ENCODE assay signal across 25 mouse cellular contexts in the genomic region with DNA sequence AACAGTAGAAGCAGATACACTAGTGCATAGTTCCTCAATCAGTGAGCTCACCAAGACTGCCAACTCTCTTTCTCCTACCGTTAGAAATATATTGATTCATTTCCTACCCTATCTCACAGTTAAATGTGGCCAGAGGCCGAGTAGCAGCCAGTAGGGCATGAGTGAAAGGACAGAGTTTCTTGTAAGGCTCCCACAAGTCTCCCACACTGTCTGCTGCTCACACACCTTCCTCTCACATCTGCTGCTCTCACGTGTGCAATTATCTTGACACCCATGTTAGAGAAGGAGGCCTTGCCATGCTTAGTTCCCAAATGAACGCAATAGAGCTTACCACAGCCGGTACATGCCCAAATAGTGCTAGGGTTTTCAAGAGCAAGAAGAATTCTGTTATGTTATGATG.
A peak's percentile ranks its signal among the peaks of the same experiment; 100 is the strongest.
DNase-seq lines count a peak whose midpoint lies in the region; ATAC-seq and TF ChIP-seq lines count a peak whose summit lies in the region.
"Had no signal": no experiment of that assay in that cellular context is flagged by ENCODE, and none has a peak within 500 bp of the region (broad histone marks: within the 10 kb centered on the region; RNA-seq: fewer than 3 reads in every experiment).

No protein-coding gene starts in this region.

- no peak overlapping the region for H3K27ac ChIP-seq in cerebellum, adult 2 months (ENCODE audit: insufficient read depth, low read length)
- H3K27ac ChIP-seq: embryonic facial prominence, embryonic 13.5 days; embryonic facial prominence, embryonic 15.5 days; forebrain, embryonic 10.5 days; forebrain, embryonic 12.5 days had no signal

- peak overlapping the region; percentile 55 for H3K4me3 ChIP-seq in megakaryocyte, embryonic 14.5 days (replicated peaks)
- H3K4me3 ChIP-seq in cerebellum, adult 2 months (replicated peaks; ENCODE audit: insufficient read depth, low read depth, low read length), result no peak overlapping the region
- H3K4me3 ChIP-seq: embryonic facial prominence, embryonic 13.5 days; embryonic facial prominence, embryonic 15.5 days; erythroblast, embryonic 14.5 days; forebrain, embryonic 10.5 days; forebrain, embryonic 12.5 days had no signal

- H3K4me1 ChIP-seq in megakaryocyte, embryonic 14.5 days, result peaks cover 93% of the 10 kb centered on the region
- peaks cover 3% of the 10 kb centered on the region; the same call in 1 of the 2 replicates for H3K4me1 ChIP-seq in cerebellum, adult 2 months (ENCODE audit: control insufficient read depth, insufficient read depth, low read length)
- H3K4me1 ChIP-seq: embryonic facial prominence, embryonic 13.5 days; embryonic facial prominence, embryonic 15.5 days; forebrain, embryonic 10.5 days; forebrain, embryonic 12.5 days had no signal

- no peaks in the 10 kb centered on the region for H3K9me3 ChIP-seq in megakaryocyte, embryonic 14.5 days
- H3K9me3 ChIP-seq: embryonic facial prominence, embryonic 13.5 days; embryonic facial prominence, embryonic 15.5 days; forebrain, embryonic 10.5 days; forebrain, embryonic 12.5 days; G1E had no signal

- no peak for TF ChIP-seq POLR2A in cerebellum, adult 2 months (IDR thresholded peaks at IDR 0.05; ENCODE audit: borderline replicate concordance, insufficient read depth, low read length)

- peaks cover 55% of the 10 kb centered on the region for H3K36me3 ChIP-seq in megakaryocyte, embryonic 14.5 days (replicated peaks; ENCODE audit: low read length)
- H3K36me3 ChIP-seq: embryonic facial prominence, embryonic 13.5 days; embryonic facial prominence, embryonic 15.5 days; forebrain, embryonic 10.5 days; forebrain, embryonic 12.5 days; G1E had no signal

- no peaks in the 10 kb centered on the region for H3K27me3 ChIP-seq in megakaryocyte, embryonic 14.5 days (replicated peaks)
- H3K27me3 ChIP-seq in cerebellum, adult 2 months (ENCODE audit: control insufficient read depth, insufficient read depth, low read length), result no peaks in the 10 kb centered on the region
- H3K27me3 ChIP-seq: CH12.LX; embryonic facial prominence, embryonic 13.5 days; embryonic facial prominence, embryonic 15.5 days; forebrain, embryonic 12.5 days; Patski had no signal

- DNase-seq in heart, adult 11 months, result peak; percentile 60
- DNase-seq in heart, postnatal 10 days, result no peak
- DNase-seq in cerebellum, adult 2 months, result no peak
- DNase-seq: adrenal gland, adult 8-10 months; adrenal gland, postnatal 14 days; adrenal gland, postnatal 36 days; B cell, adult 2 months; cerebellum, adult 11-12 months; cerebellum, adult 8-10 months; cerebellum, adult 9-11 months; cerebellum, postnatal 14 days; cerebellum, postnatal 36 days; embryo, embryonic 11 days had no signal

- intact Hi-C loops in heart, postnatal 10 days (cut with DNase I), result no loop called here

- no peak for ATAC-seq in megakaryocyte, adult 5-6 weeks (ENCODE audit: poor library complexity, severe bottlenecking)
- ATAC-seq: forebrain, embryonic 14.5 days; forebrain, embryonic 16.5 days; Patski had no signal

- WGBS in cerebellum, adult 2 months, result 83% methylated on average over 5 of the region's 5 CpGs

- no peak for TF ChIP-seq CTCF in cerebellum, adult 2 months (IDR thresholded peaks at IDR 0.05; ENCODE audit: borderline replicate concordance, insufficient read depth, low read depth, low read length)
